Mouse (Mus musculus) olfactory bulb, adult 2 months (tissue): ENCODE results near the gene Thtpa.

ENCODE experiments used
- CTCF ChIP-seq: fragments of 200-500 bp; IDR thresholded peaks from 2 replicates; pipeline ENCODE4 v1.5.1; 2012; ENCODE audit warnings: low read depth, mild to moderate bottlenecking, low read length, moderate library complexity; ENCODE audit not compliant: insufficient read depth
- POLR2A ChIP-seq: fragments of 200-500 bp; IDR thresholded peaks from 2 replicates; pipeline ENCODE4 v1.6.1; 2012; ENCODE audit warnings: mild to moderate bottlenecking, low read depth, low read length, moderate library complexity; ENCODE audit not compliant: insufficient read depth

- TF ChIP-seq CTCF, result no peak
- peak; percentile 35; the same call in 1 of the 2 replicates for TF ChIP-seq POLR2A
These were observed 40.8 kb upstream of the Thtpa start for GRCm38 (mm10) chr14:55053708-55054190.
